Mouse (Mus musculus) 3T3-L1 (cell line): ENCODE data around the gene Rcsd1.

ENCODE experiments used
- DNase-seq: peaks from one replicate; pipeline ENCODE4 v3.0.0-alpha.2; 2015; ENCODE audit warnings: low read depth, low spot score

Rcsd1 gene

DNA sequence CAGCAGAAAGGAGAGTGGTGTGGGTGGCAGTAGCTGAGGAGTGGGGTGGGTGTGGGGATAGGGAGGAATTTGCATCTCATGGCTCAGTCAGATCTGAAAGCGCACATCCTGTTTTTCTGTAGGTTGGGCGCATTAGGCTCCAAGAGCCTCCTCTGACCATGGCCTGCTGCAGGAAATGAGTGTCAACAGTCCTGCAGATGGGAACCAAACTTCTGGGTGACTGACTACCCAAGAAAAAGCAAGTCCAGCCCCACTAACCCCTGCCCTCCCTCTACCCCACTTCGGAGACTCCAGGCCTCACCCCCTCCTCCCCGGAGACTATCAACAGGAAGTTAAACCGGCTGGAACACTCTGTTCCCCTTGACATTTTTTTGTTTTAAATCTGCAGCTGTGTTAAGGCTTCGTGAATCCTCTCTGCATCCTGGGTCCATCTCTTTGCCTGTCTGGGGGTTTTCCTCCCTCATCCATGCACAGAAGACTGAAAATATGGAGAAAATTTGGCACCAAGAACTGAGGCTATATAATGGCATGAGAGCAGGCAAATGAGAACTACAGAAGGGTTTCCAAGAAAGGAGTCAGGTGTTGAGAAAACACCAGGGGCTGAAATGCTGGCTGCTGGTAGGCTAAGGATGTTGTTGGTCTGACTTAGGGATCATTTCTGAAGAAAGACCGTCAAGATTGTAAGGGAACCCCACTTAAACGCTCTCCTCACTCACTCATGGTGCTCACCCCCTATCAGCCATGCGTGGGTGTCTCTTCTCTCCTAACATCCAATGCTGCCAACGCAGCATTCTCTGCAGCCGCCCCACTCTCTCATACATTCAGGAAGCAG is 8.4 kb upstream of the Rcsd1 start:
- no peak for DNase-seq

DNA sequence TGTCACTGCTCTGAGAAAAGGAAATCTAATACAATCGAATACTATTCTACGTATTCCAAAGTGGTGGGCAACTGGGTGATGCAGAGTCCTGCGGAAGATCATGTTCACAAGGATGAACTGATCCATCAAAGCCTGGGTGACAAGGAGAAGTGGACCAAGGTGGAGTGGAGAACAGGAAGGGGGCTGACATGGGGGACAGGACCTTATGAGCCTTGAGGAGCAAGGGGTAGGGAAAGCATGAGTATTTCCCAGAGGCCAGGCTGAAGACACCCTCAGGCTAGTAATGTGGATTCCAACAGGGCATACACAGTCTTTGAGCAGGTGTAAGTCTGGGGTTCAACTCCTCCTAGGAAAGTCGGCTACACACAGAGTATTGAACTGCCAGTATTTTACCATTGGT is 6.9 kb upstream of the Rcsd1 start:
- DNase-seq: no peak

DNA sequence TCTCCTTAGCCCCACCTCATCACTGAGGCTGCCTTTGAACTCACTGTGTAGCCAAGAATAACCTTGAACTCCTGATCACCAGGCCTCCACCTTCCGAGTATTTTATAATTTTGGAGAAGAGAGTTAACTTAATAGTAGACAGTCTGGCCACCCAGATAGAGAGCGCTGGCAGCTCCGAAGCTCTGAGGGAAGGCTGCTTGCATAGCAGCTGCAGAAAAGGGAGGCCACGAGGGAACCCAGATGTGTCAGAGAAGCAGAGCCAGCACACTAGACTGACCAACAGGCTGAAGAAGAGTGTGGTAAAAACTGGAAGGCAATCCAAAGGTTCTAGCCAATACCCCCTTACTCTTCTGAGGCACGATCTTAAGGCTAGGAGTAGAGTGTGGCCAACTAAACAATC is 4.2 kb upstream of the Rcsd1 start:
- no peak for DNase-seq

DNA sequence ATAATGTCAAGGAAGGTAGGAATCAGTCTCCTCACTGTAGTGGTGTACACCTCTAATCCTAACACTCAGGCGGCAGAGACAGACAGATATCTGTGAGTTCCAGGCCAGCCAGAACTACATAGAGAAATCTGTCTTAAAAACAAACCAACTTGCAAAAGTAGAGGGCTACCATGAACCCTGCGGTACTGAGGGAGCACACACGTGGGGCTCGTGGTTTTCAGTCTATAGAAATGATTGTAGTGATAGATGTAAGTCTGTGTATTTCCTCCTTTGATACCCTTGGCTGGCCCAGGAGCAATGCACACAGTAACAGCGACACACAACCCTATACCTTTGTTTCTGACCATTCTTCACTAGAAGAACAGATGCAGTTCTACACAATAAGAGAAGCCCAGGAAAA is 2.4 kb upstream of the Rcsd1 start:
- no peak for DNase-seq

DNA sequence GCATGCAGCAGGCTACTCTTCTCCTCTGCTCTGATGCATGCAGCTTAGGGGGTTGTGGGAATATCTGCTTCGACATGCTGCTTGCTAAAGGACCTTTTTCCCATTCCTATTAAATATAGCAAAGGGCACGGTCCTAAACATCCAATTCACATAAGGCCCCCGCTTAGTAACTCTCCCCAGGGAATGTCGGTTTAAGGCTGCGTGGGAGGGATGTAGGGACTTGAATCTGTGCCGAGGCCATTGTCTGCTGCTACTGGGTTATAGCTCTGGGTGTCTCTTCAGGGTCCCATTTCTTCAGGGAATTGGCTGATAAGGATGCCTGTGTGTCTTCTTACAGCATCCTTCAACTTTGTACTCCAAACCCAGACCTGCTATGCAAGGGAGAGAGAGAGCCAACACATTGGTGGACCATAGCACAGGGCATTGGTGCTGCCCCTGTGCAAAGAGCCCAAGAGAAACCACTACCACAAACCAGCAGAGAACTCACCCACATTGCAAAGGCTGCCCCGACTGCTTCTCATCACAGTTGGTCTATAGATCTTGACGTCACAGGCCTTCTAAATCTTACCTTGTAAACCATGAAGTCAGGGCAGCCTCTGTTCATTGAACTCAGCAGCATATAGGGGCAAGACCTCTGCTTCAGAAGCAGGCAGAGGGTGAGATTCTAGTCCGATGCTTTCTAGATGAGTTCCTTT is 724 bp downstream of the Rcsd1 start:
- DNase-seq: no peak

DNA sequence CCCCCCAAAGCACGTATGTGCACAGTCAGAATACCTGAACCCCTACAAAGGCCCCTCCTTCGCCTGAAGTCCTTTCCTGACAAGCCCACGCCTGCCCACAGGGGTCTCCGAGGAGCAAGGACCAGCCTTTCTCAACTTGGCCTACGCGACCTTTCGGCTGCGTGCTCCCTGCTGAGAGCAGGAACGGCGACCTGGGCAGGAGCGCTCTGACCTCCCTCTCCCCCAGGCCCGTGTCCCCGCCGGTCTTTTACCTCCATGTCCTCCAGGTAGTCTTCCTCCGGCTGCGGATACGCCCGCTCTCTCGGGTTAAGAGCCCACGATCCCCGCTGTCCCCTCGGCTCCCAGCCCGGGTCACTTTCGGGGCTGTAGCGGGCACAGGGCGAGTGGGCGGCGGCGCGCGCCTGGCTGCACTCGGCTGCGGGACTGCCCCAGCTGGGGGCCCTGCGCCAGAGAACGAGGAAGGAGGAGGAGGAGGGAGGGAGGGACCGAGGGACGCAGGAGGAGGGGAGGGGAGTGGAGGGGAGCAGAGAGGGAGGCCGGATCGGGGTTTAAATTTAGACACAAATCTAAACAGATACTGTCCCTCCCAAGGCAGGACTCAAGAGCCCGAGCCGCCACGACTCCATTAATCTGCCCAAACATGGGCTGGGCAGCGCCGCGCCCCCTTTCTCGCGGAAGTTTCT is 1.8 kb downstream of the Rcsd1 start:
- DNase-seq: no peak

DNA sequence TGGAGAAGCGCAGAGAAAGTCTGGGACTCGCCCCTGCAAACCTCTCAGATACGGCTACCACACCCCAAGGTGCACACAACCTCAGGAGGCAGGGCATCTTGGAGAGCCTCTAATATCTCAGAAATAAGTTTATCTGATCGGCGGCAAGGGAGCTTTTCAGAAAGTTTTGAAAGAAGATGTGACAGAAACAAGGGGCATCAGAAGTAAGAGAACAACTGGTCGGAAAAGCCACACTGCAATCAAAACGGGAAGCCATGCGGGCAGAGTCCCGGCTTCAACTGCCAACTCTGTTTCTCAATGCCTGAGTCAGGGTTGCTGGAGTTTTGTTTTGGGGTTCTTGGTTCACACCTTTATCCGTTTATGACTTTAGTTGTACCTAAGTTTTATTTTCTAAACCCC is 2.3 kb downstream of the Rcsd1 start:
- DNase-seq: no peak

DNA sequence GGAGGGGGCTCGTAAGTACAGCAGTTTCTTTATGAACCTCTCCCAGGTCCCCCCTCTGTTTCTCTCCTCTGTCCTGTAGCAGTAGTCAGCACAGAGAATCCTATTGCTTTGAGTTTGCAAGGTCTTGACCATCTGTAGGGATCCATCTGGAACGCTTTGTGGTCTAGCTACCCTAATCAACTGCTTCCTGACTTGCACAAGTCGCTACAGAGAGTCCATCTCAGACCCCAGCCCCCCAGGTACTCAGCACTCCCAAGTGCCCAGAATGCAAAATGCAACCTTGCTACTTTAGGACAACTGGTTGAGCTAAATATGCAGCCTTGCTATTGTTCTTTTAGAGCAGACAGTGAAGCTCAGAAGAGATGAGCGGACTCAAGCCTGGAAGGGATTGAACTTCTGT is 3.1 kb downstream of the Rcsd1 start:
- DNase-seq: no peak

DNA sequence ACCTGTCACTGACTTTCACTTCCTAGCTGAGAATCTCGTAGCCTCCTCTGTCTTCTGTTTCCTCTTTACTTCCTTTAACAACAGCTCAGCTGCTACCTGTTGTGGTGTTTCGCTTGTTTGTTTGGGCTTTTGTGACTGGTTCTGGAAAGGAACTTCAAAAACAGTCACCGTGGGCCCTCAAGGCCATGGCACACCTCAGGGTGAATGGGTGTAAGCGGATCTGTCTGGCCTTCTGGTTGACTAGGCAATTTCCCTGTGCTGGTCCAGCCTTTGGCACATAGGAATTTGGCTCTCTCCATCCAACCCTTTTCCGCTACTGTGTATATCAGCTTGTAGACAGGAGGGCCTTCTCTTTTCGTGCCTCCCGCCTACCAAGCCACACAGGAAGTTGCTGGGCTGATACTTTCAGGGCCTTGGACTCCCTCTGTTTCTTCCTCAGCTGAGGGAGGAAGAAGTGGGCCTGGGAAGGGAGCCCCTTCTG is 3.6 kb downstream of the Rcsd1 start:
- DNase-seq: no peak

DNA sequence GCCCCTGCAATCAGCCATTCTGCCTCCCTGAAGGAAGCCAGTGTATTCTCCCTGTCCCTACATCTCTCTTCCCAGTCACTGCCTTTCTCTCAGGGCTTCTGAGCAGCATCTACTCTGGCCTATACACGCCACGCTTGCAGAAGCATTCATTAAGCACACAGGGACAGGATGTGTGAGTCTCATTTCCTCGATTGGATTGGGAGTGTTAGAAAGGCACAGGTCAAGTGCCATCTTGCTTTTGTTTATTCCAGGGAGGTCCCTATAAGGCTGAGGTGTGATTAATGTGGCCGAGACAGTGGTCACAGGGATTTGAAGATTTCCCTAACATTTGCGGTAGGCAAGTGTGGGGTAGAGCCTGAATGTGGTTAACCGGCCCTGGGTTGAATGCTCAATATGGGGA is 4.2 kb downstream of the Rcsd1 start:
- no peak for DNase-seq

DNA sequence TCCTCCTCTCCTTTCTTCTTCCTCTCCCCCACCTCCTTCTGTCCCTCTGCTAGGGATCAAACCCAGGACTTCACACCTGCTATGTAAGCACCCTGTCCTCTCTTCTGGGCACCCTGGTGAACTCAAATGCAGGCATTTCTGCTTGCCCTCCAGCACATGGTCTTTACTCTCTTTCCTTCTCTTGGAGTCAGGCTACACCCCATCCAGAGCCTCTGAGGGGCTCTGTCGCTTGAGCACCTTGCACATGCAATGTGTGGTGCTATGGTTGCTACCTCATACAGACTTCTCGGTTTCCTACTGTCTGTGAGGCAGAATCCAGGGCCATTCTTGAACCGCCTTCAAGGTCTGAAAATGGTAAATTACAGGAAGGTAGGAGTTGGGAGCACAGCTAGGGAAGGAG is 4.7 kb downstream of the Rcsd1 start:
- no peak for DNase-seq

DNA sequence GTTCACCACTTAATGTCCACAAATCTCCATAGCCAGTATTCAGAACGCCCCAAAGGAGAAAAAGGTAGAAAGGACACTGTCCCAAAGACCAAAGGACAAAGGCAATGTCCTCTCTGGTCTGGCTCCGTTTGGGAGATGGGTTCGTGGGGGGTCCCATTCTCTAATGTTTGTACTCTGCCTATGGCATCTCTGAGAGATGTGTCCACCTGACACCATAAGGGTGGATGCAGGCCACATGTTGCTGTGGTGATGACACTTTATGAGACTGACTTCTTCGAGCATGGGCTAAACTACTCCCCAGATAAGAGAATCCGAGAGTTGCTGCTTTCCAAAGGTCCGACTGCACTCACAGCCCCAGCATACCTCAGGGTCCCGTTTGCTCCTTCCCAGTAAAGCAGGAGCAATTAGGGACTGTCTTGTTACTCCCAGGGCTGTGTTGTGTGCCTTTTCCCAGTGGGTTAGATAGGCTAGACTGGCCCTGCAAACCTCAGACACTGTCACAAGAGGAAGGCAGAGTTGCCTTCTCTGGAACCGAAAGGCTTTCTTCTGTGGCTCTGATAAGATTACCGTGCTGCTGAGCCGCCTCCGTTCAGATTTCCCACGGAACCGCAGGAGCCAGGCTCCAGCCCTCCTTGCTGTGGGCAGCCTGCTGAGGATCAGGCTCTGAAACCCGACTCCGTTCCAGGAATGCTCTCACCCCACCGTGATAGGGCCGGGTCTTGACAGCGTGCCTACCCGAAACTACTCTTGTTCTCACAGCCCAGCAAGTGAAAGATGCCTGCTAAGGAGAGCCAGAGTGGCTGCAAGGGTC is 7.1 kb downstream of the Rcsd1 start:
- DNase-seq: no peak

DNA sequence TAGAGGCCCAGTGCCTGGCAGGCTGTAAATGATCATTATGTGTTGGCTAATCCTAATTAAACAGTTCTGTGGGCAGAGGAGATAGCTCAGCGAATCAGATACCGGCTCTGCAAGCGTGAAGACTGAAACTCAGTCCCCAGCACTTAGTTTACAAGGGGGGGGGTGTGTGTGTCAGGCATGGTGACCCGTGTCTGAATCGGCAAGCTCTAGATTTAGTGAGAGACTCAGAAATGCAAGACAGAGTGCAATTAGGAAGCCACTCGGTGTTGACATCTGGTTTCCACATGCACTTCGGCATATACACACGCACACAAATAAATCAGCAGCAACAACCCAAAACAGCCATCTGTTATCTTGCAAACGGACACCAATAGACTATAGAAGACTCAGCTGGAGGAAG is 8.0 kb downstream of the Rcsd1 start:
- DNase-seq: no peak

DNA sequence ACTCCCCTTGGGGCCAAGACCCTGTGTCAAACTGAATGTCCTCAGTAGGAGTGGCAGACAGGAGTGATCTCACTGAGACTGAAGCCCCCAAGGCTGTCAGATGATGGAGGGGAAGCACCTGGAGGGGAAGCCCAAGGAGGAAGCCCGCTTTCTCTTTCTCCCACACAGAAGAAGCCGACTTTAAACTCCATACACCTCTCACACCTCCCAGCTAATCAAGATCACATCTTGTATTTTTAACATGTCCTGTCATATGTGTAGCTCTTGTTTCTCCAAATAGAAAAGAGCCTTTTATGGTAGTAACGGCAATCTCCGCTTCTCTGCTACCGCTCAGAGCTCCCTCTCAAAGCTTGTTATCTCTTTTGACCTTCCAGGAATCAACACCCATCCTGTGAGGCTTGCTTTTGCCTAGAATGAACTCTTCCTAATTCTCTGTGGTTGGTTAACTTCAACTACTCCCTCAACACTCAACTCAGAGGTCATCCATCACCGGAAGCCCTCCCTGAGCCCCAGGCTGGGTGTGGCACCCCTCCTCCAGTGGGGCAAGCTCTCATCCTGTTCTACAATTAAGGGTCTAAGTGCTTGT is 8.5 kb downstream of the Rcsd1 start:
- DNase-seq: no peak

DNA sequence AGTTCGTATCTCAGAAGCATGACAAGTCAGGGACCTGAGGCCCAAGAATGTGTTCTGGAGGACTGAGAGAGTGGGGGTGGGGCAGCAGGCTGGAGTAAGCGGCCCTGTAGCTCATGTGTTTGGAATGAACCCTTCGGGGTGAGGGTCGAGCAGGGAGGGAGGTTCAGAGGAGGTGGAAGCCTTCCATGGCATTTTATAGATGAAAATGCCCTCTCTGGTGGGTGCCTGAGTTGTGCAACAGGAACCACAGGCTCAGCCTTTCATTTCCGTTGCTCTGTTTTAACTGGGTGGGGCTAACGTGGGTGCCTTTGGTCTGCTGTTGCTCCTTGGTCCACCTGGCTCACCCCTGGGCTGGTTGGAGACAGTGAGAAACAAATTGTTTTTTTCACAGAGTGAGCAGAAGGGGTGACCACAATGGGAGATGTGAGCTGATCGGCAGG is 9.2 kb downstream of the Rcsd1 start:
- no peak for DNase-seq

DNA sequence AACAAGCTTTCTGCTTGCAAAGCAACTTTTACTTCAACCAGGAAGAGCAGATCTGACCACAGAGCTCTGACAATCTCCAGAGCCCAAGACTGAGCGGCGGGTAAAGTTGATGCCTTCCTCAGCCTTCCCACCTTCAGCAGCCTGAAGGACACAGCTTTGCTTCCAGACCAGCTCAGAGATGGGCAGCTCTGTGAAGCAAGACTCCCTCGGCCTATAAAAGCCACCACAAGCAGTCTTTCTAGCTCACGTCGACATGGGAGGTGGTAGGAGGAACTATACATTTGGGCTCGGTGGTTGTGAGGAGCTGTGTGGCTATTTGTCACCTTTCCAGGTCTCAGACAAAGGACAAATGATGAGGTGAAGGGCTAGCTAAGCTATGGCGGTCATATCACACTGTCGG is 11.9 kb downstream of the Rcsd1 start:
- no peak for DNase-seq

DNA sequence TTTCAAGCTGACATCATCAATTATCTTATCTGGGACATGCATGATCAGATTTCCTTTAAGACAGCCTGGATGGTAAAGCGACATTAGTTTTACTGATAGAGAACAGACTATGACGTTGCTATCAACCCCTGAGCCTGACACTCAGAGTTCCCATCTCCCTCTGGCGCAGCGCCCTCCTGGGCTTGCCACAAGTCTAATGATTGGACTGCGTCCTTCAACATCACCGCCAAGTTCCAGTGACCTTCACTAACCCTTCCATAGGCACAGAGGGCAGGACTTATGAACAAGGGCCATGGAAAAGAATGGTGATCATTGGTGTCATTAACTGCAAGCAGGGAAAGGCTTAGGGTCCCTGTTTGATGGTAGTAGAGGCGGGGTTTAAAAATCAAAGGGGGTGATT is 12.7 kb downstream of the Rcsd1 start:
- no peak for DNase-seq

DNA sequence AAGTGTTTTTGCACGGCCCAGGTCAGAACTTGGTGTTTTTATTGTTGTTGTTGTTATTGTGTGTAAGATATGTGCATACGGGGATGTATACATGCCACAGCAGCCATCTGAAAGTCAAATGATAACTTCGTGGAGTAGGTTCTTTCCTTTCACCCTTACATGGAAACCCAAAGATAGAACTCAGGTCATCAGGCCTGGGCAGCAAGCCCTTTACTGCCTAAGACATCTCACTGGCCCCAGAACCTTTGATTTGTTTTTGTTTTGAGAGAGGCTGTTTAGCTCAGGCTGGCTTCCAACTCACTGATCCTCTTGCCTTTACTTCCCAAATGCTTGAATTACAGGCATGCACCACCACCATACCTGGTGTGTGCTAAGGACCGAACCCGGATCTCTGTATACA is 13.5 kb downstream of the Rcsd1 start:
- no peak for DNase-seq

DNA sequence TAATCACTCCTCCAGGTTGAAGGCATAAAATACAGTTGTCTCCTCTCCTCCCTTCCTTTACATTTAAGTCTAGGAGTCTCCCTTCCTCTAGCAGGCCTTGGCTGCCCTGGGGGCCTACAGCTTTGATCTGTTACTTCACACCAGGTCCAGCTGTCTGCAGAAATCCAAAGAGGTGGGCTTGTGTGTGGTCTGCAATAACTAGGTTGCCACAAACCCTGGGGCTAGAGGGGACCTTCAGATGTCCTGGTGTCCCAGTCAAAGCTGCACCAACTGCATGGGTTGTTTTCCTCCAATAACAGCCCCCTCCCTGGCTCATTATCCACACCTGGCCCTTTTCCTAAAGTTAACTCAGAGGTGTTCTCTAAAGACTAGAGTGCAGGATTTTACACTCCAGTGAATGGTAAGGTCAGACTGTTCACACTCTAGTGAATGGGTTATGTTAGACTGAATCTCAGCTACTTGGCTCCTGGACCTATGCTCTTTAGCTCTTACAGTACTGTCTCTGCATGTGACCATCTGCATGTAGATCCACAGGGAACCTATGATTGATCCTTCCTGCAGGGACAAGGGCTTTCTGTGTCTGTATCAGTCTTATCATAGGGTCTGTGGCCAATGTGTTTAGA is 14.1 kb downstream of the Rcsd1 start:
- DNase-seq: no peak

DNA sequence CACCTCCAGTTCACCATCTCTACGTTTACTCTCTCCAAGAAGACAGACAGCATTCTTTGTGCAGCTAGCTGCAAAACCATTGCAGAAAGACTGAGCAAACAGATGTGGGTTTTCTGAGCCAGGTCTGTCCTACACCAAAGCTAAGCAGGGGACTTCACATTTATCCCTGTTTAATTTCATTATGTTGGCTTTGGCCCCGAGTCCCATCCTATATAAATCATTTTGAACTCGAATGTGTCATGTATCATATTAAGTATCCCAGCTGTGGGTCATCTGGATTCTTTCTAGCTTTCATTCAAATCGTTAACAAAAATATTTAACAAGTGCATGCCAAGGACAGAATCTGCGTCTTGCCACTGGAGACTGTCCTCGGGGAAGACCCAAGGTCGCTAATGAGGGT is 15.7 kb downstream of the Rcsd1 start:
- no peak for DNase-seq

DNA sequence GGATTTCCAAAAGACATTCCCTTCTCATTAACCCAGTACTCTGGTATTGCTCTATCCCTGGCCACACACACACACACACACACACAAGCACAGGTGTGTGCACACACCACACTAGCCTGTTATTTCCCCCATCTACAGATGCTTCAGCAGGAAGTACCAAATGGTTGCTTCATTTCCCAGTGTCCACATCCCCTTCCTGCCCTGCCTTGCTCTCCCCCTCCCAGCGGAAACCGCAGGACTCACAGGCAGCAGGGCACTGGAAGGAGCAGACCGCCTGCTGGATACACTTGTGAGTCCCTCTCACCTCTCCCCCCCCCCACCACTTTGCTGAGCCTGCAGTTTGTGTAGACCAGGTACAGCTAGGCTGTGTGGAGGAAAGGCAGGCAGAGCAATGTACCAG is 18.0 kb downstream of the Rcsd1 start:
- no peak for DNase-seq
